ENCODE assay signal across 8 mouse cellular contexts in genomic region chr5:122379374-122380155, GRCm38 (mm10). TPM values are rescaled to one million over a fixed set of nuclear protein-coding genes. Genes with fewer than 3 reads are reported as not detected.
A peak's percentile ranks its signal among the peaks of the same experiment; 100 is the strongest.
DNase-seq lines count a peak whose midpoint lies in the region; ATAC-seq and TF ChIP-seq lines count a peak whose summit lies in the region.

No protein-coding gene starts in this region.

- no peak overlapping the region for H3K27ac ChIP-seq in embryonic facial prominence, embryonic 11.5 days (replicated peaks; ENCODE audit: low read depth, low read length)
- no peak overlapping the region for H3K27ac ChIP-seq in heart, embryonic 15.5 days
- no peak overlapping the region for H3K27ac ChIP-seq in liver, embryonic 14.5 days
- H3K27ac ChIP-seq in stomach, postnatal 0 days (replicated peaks), result no peak overlapping the region

- WGBS in embryonic facial prominence, embryonic 11.5 days, result 64% methylated on average over 11 of the region's 11 CpGs
- 53% methylated on average over 11 of the region's 11 CpGs for WGBS in heart, embryonic 15.5 days
- 51% methylated on average over 11 of the region's 11 CpGs for WGBS in liver, embryonic 14.5 days (ENCODE audit: insufficient replicate concordance)
- 50% methylated on average over 11 of the region's 11 CpGs for WGBS in stomach, postnatal 0 days

- H3K4me3 ChIP-seq in embryonic facial prominence, embryonic 11.5 days (ENCODE audit: low read depth, low read length), result no peak overlapping the region
- H3K4me3 ChIP-seq in heart, embryonic 15.5 days, result no peak overlapping the region
- no peak overlapping the region for H3K4me3 ChIP-seq in liver, embryonic 14.5 days (ENCODE audit: insufficient read depth in 1 of 2, low read depth in 2 of 2, low read length in 2 of 2)
- no peak overlapping the region for H3K4me3 ChIP-seq in stomach, postnatal 0 days (ENCODE audit: low read depth, low read length)

- H3K9me3 ChIP-seq in embryonic facial prominence, embryonic 11.5 days (replicated peaks; ENCODE audit: control insufficient read depth, low read length), result no peaks in the 10 kb centered on the region
- no peaks in the 10 kb centered on the region for H3K9me3 ChIP-seq in heart, embryonic 15.5 days (replicated peaks)
- H3K9me3 ChIP-seq in liver, embryonic 14.5 days (ENCODE audit: control insufficient read depth, low read length), result no peaks in the 10 kb centered on the region
- H3K9me3 ChIP-seq in stomach, postnatal 0 days (ENCODE audit: control insufficient read depth, low read length), result no peaks in the 10 kb centered on the region

- H3K4me1 ChIP-seq in embryonic facial prominence, embryonic 11.5 days (ENCODE audit: control insufficient read depth, insufficient read depth, low read length), result no peaks in the 10 kb centered on the region
- H3K4me1 ChIP-seq in heart, embryonic 15.5 days (replicated peaks), result peaks cover 4% of the 10 kb centered on the region
- no peaks in the 10 kb centered on the region for H3K4me1 ChIP-seq in liver, embryonic 14.5 days (replicated peaks; ENCODE audit: control insufficient read depth in 2 of 2, insufficient read depth in 2 of 2, low read length in 1 of 2)
- H3K4me1 ChIP-seq in stomach, postnatal 0 days (replicated peaks; ENCODE audit: control insufficient read depth, insufficient read depth), result no peaks in the 10 kb centered on the region

- no peak overlapping the region for H3K9ac ChIP-seq in embryonic facial prominence, embryonic 11.5 days (replicated peaks; ENCODE audit: low read length)
- no peak overlapping the region for H3K9ac ChIP-seq in heart, embryonic 15.5 days
- no peak overlapping the region for H3K9ac ChIP-seq in liver, embryonic 14.5 days (replicated peaks)
- H3K9ac ChIP-seq in stomach, postnatal 0 days (ENCODE audit: low read length), result no peak overlapping the region

- peak; percentile 77 for DNase-seq in CD4-positive helper T cell, adult 2 months (ENCODE audit: low read depth, low spot score)
- DNase-seq in adrenal gland, postnatal 10 days, result peak; percentile 82
- DNase-seq in embryonic facial prominence, embryonic 11.5 days (ENCODE audit: low spot score), result peak; percentile 82
- peak; percentile 77 for DNase-seq in kidney, postnatal 14 days
- peak; percentile 46 to 52 (median 52) for DNase-seq in liver, embryonic 14.5 days (ENCODE audit: low read depth in 3 of 3, low spot score in 3 of 3)
- peak; percentile 74 to 78 for DNase-seq in natural killer cell, adult 2 months (ENCODE audit: low spot score in 2 of 2)
- peak; percentile 76 for DNase-seq in stomach, postnatal 0 days (ENCODE audit: low spot score)

- no peaks in the 10 kb centered on the region for H3K27me3 ChIP-seq in embryonic facial prominence, embryonic 11.5 days (ENCODE audit: control insufficient read depth, insufficient read depth, low read length)
- H3K27me3 ChIP-seq in heart, embryonic 15.5 days, result no peaks in the 10 kb centered on the region
- H3K27me3 ChIP-seq in liver, embryonic 14.5 days (ENCODE audit: control insufficient read depth, insufficient read depth, low read length), result no peaks in the 10 kb centered on the region
- H3K27me3 ChIP-seq in stomach, postnatal 0 days (ENCODE audit: control insufficient read depth, insufficient read depth, low read length), result no peaks in the 10 kb centered on the region

- ATAC-seq in embryonic facial prominence, embryonic 11.5 days (replicated peaks; ENCODE audit: insufficient number of reproducible peaks, low FRiP score, low TSS enrichment, low read depth), result 0 out of 2 replicates have a peak, but pooled peaks have one; percentile 52
- 0 out of 2 replicates have a peak, but pooled peaks have one; percentile 39 for ATAC-seq in heart, embryonic 15.5 days (replicated peaks; ENCODE audit: insufficient number of reproducible peaks, insufficient read depth, low FRiP score, low read depth)
- peak; percentile 64; the same call in 1 of the 2 replicates for ATAC-seq in liver, embryonic 14.5 days (ENCODE audit: insufficient read depth)
- ATAC-seq in stomach, postnatal 0 days (ENCODE audit: low FRiP score, low TSS enrichment), result peak; percentile 70

- no peak for TF ChIP-seq EP300 in liver, embryonic 14.5 days (IDR thresholded peaks at IDR 0.05; ENCODE audit: low read depth)
- TF ChIP-seq EP300 in stomach, postnatal 0 days (optimal IDR thresholded peaks at IDR 0.05), result no peak

- peaks cover 10% of the 10 kb centered on the region for H3K36me3 ChIP-seq in embryonic facial prominence, embryonic 11.5 days (replicated peaks; ENCODE audit: control insufficient read depth, insufficient read depth, low read depth, low read length)
- peaks cover 46% of the 10 kb centered on the region for H3K36me3 ChIP-seq in heart, embryonic 15.5 days
- peaks cover 18% of the 10 kb centered on the region; the same call in 1 of the 2 replicates for H3K36me3 ChIP-seq in liver, embryonic 14.5 days (replicated peaks; ENCODE audit: control insufficient read depth, insufficient read depth, low read depth)
- H3K36me3 ChIP-seq in stomach, postnatal 0 days (ENCODE audit: control insufficient read depth, insufficient read depth, low read length), result peaks cover 6% of the 10 kb centered on the region; the same call in 1 of the 2 replicates

- no peak overlapping the region for H3K4me2 ChIP-seq in embryonic facial prominence, embryonic 11.5 days (ENCODE audit: low read depth, low read length)
- H3K4me2 ChIP-seq in heart, embryonic 15.5 days, result no peak overlapping the region
- H3K4me2 ChIP-seq in liver, embryonic 14.5 days (ENCODE audit: low read depth), result no peak overlapping the region
- H3K4me2 ChIP-seq in stomach, postnatal 0 days (replicated peaks; ENCODE audit: low read depth), result no peak overlapping the region

- TF ChIP-seq CTCF in liver, embryonic 14.5 days (IDR thresholded peaks at IDR 0.05; ENCODE audit: low read depth), result peak; percentile 97
- peak; percentile 88 for TF ChIP-seq CTCF in stomach, postnatal 0 days (IDR thresholded peaks at IDR 0.05; ENCODE audit: low read depth)

RNA-seq across cellular contexts. Expression of gene Fam216a, which starts 7.4 kb away (rescaled TPM):
- 10 to 100 TPM; 30.3 to 32.7 TPM for total RNA-seq in adrenal gland, postnatal 10 days (2021)
- 107 TPM in 2 replicates for polyA plus RNA-seq in embryonic facial prominence, embryonic 11.5 days (2014; fragmentation: Nextera tagmentation; extraction: Ambion mirVana)
- polyA plus RNA-seq in heart, embryonic 15.5 days (2015; fragmentation: Nextera tagmentation; extraction: Ambion mirVana), result 43.7 and 53.7 TPM in 2 replicates
- 14.1 and 18.1 TPM in 2 replicates for polyA plus RNA-seq in liver, embryonic 14.5 days (2012; rRNA removed)
- polyA plus RNA-seq in liver, embryonic 14.5 days (2014; fragmentation: Nextera tagmentation; extraction: Ambion mirVana), result 17.1 and 23.0 TPM in 2 replicates
- 23.8 and 26.0 TPM in 2 replicates for polyA plus RNA-seq in stomach, postnatal 0 days (2015; fragmentation: Nextera tagmentation; extraction: Ambion mirVana)

RNA-seq across cellular contexts. Expression of gene Gpn3, which starts 7.9 kb away (rescaled TPM):
- total RNA-seq in adrenal gland, postnatal 10 days (2021), result 10 to 100 TPM; 27.2 to 33.8 TPM
- 78.0 and 81.9 TPM in 2 replicates for polyA plus RNA-seq in embryonic facial prominence, embryonic 11.5 days (2014; fragmentation: Nextera tagmentation; extraction: Ambion mirVana)
- 49.4 and 51.7 TPM in 2 replicates for polyA plus RNA-seq in heart, embryonic 15.5 days (2015; fragmentation: Nextera tagmentation; extraction: Ambion mirVana)
- 27.6 and 40.8 TPM in 2 replicates for polyA plus RNA-seq in liver, embryonic 14.5 days (2012; rRNA removed)
- polyA plus RNA-seq in liver, embryonic 14.5 days (2014; fragmentation: Nextera tagmentation; extraction: Ambion mirVana), result 60.5 and 63.9 TPM in 2 replicates
- 40.5 and 41.5 TPM in 2 replicates for polyA plus RNA-seq in stomach, postnatal 0 days (2015; fragmentation: Nextera tagmentation; extraction: Ambion mirVana)

RNA-seq across cellular contexts. Expression of gene Arpc3, which starts 12.1 kb away (rescaled TPM):
- total RNA-seq in adrenal gland, postnatal 10 days (2021), result 100 to 1,000 TPM; 164 to 207 TPM
- polyA plus RNA-seq in embryonic facial prominence, embryonic 11.5 days (2014; fragmentation: Nextera tagmentation; extraction: Ambion mirVana), result 54.1 and 62.3 TPM in 2 replicates
- 98.6 and 103 TPM in 2 replicates for polyA plus RNA-seq in heart, embryonic 15.5 days (2015; fragmentation: Nextera tagmentation; extraction: Ambion mirVana)
- polyA plus RNA-seq in liver, embryonic 14.5 days (2012; rRNA removed), result 146 and 180 TPM in 2 replicates
- polyA plus RNA-seq in liver, embryonic 14.5 days (2014; fragmentation: Nextera tagmentation; extraction: Ambion mirVana), result 36.3 and 38.5 TPM in 2 replicates
- 147 TPM in 2 replicates for polyA plus RNA-seq in stomach, postnatal 0 days (2015; fragmentation: Nextera tagmentation; extraction: Ambion mirVana)

RNA-seq across cellular contexts. Expression of gene Vps29, which starts 25.4 kb away (rescaled TPM):
- total RNA-seq in adrenal gland, postnatal 10 days (2021), result 100 to 1,000 TPM; 121 to 131 TPM
- polyA plus RNA-seq in embryonic facial prominence, embryonic 11.5 days (2014; fragmentation: Nextera tagmentation; extraction: Ambion mirVana), result 194 and 196 TPM in 2 replicates
- 177 and 206 TPM in 2 replicates for polyA plus RNA-seq in heart, embryonic 15.5 days (2015; fragmentation: Nextera tagmentation; extraction: Ambion mirVana)
- 35.2 and 48.1 TPM in 2 replicates for polyA plus RNA-seq in liver, embryonic 14.5 days (2012; rRNA removed)
- 125 and 130 TPM in 2 replicates for polyA plus RNA-seq in liver, embryonic 14.5 days (2014; fragmentation: Nextera tagmentation; extraction: Ambion mirVana)
- 187 and 191 TPM in 2 replicates for polyA plus RNA-seq in stomach, postnatal 0 days (2015; fragmentation: Nextera tagmentation; extraction: Ambion mirVana)

RNA-seq across cellular contexts. Expression of gene Rad9b, which starts 25.5 kb away (rescaled TPM):
- total RNA-seq in adrenal gland, postnatal 10 days (2021), result 1 to 10 TPM; 4.6 to 4.8 TPM
- polyA plus RNA-seq in embryonic facial prominence, embryonic 11.5 days (2014; fragmentation: Nextera tagmentation; extraction: Ambion mirVana), result 9.1 and 10.7 TPM in 2 replicates
- polyA plus RNA-seq in heart, embryonic 15.5 days (2015; fragmentation: Nextera tagmentation; extraction: Ambion mirVana), result 7.2 and 8.0 TPM in 2 replicates
- polyA plus RNA-seq in liver, embryonic 14.5 days (2012; rRNA removed), result 1.8 and 2.3 TPM in 2 replicates
- 2.5 and 2.7 TPM in 2 replicates for polyA plus RNA-seq in liver, embryonic 14.5 days (2014; fragmentation: Nextera tagmentation; extraction: Ambion mirVana)
- 5.2 and 5.3 TPM in 2 replicates for polyA plus RNA-seq in stomach, postnatal 0 days (2015; fragmentation: Nextera tagmentation; extraction: Ambion mirVana)
